Mouse (Mus musculus) ovary, postnatal 36 days (tissue): ENCODE data around the gene Car4.

Source experiments
- DNase-seq: peaks from one replicate; pipeline ENCODE4 v3.0.0; 2022; ENCODE audit warnings: low spot score, mixed read lengths

The Car4 gene

GRCm38 (mm10) chr11:84957591-84958270 is at the start of gene Car4:
Car4 (plus strand) TSS chr11:84957786.
- DNase-seq, result no peak

- no peak for DNase-seq
These were observed 49.1 kb upstream of the Car4 start for GRCm38 (mm10) chr11:84908480-84908879.

- DNase-seq, result no peak
These were observed 47.2 kb upstream of the Car4 start for GRCm38 (mm10) chr11:84910411-84910810.

GRCm38 (mm10) chr11:84914673-84915072 is 42.9 kb upstream of the Car4 start:
- no peak for DNase-seq

GRCm38 (mm10) chr11:84916053-84916702 is 41.4 kb upstream of the Car4 start, which contains the start of gene Znhit3:
Znhit3 (minus strand) TSS chr11:84916366.
- peak; percentile 70 for DNase-seq

GRCm38 (mm10) chr11:84916703-84917300 is 40.8 kb upstream of the Car4 start:
- DNase-seq, result no peak

GRCm38 (mm10) chr11:84918425-84918824 is 39.2 kb upstream of the Car4 start:
- DNase-seq, result peak; percentile 82

- no peak for DNase-seq
These were observed 38.3 kb upstream of the Car4 start for GRCm38 (mm10) chr11:84919276-84919675.

- no peak for DNase-seq
These were observed 37.6 kb upstream of the Car4 start for GRCm38 (mm10) chr11:84919951-84920350.

GRCm38 (mm10) chr11:84920981-84921380 is 36.6 kb upstream of the Car4 start:
- DNase-seq, result no peak

- DNase-seq, result no peak
These were observed 25.3 kb upstream of the Car4 start for GRCm38 (mm10) chr11:84932261-84932660.

- no peak for DNase-seq
These were observed 18.0 kb upstream of the Car4 start for GRCm38 (mm10) chr11:84939508-84940053.

- DNase-seq, result no peak
These were observed 17.4 kb upstream of the Car4 start for GRCm38 (mm10) chr11:84940140-84940539.

- peak; percentile 75 for DNase-seq
These were observed 13.6 kb upstream of the Car4 start for GRCm38 (mm10) chr11:84943948-84944347.

- DNase-seq, result no peak
These were observed 12.7 kb upstream of the Car4 start for GRCm38 (mm10) chr11:84944639-84945435.

- no peak for DNase-seq
These were observed 11.7 kb upstream of the Car4 start for GRCm38 (mm10) chr11:84945841-84946240.

- DNase-seq, result no peak
These were observed 10.4 kb upstream of the Car4 start for GRCm38 (mm10) chr11:84947206-84947605.

- no peak for DNase-seq
These were observed 9.5 kb upstream of the Car4 start for GRCm38 (mm10) chr11:84948114-84948513.

- DNase-seq, result no peak
These were observed 9.1 kb upstream of the Car4 start for GRCm38 (mm10) chr11:84948526-84948925.

GRCm38 (mm10) chr11:84952611-84953010 is 5.0 kb upstream of the Car4 start:
- no peak for DNase-seq

GRCm38 (mm10) chr11:84956400-84956799 is 1.2 kb upstream of the Car4 start:
- DNase-seq, result no peak

GRCm38 (mm10) chr11:84957171-84957570 is 415 bp upstream of the Car4 start:
- DNase-seq, result no peak
